Comparison of ENCODE assay signal across 18 mouse cellular contexts in genomic region chr16:45893796-45894195, GRCm38 (mm10). TPM values are rescaled to one million over a fixed set of nuclear protein-coding genes. Genes with fewer than 3 reads are reported as not detected.
DNase-seq lines count a peak whose midpoint lies in the region; ATAC-seq and TF ChIP-seq lines count a peak whose summit lies in the region.
"Had no signal": no experiment of that assay in that cellular context is flagged by ENCODE, and none has a peak within 500 bp of the region (broad histone marks: within the 10 kb centered on the region; RNA-seq: fewer than 3 reads in every experiment).

No protein-coding gene starts in this region.

- WGBS in liver, adult 2 months: 22% methylated on average over 2 of the region's 2 CpGs
- WGBS in intestine, embryonic 16.5 days: 81% methylated on average over 2 of the region's 2 CpGs
- 89% methylated on average over 2 of the region's 2 CpGs for WGBS in forebrain, postnatal 0 days

- TF ChIP-seq POLR2A in liver, adult 2 months (IDR thresholded peaks at IDR 0.05; ENCODE audit: extremely low read depth, insufficient read depth, low read length): no peak

- DNase-seq in liver, adult 2 months (ENCODE audit: extremely low read depth, low read depth, low spot score): peak; percentile 95
- no peak for DNase-seq in liver
- DNase-seq in kidney, postnatal 10 days: peak; percentile 40
- peak; percentile 62 for DNase-seq in lung, postnatal 25 days (ENCODE audit: low spot score)
- no peak for DNase-seq in forebrain, postnatal 0 days
- DNase-seq in thymus, postnatal 10 days (ENCODE audit: low spot score in 2 of 2): no peak
- no peak for DNase-seq in urinary bladder, postnatal 10 days (ENCODE audit: low spot score)
- DNase-seq: adrenal gland, postnatal 25 days; gastrocnemius, adult 2 months; layer of hippocampus, postnatal 36 days; midbrain, embryonic 14.5 days had no signal

- H3K27me3 ChIP-seq in liver, adult 2 months (ENCODE audit: control insufficient read depth, insufficient read depth, low read length): no peaks in the 10 kb centered on the region
- H3K27me3 ChIP-seq in intestine, embryonic 16.5 days (replicated peaks; ENCODE audit: control insufficient read depth, insufficient read depth, low read length): no peaks in the 10 kb centered on the region
- H3K27me3 ChIP-seq in forebrain, postnatal 0 days (ENCODE audit: insufficient read depth, low read length): no peaks in the 10 kb centered on the region
- H3K27me3 ChIP-seq: CH12.LX; neural tube, embryonic 15.5 days; stomach, embryonic 15.5 days had no signal

- peaks cover 15% of the 10 kb centered on the region for H3K4me1 ChIP-seq in liver, adult 2 months (ENCODE audit: control insufficient read depth, insufficient read depth, low read length)
- peaks cover 6% of the 10 kb centered on the region for H3K4me1 ChIP-seq in intestine, embryonic 16.5 days (ENCODE audit: control insufficient read depth, insufficient read depth, low read length)
- no peaks in the 10 kb centered on the region for H3K4me1 ChIP-seq in forebrain, postnatal 0 days (ENCODE audit: insufficient read depth)
- H3K4me1 ChIP-seq: neural tube, embryonic 15.5 days; stomach, embryonic 15.5 days had no signal

- ATAC-seq in intestine, embryonic 16.5 days: peak; percentile 48; the same call in 1 of the 2 replicates
- ATAC-seq in forebrain, postnatal 0 days: no peak
- ATAC-seq: inflammation-experienced regulatory T-cells, adult 6 months had no signal

- H3K79me2 ChIP-seq in liver, adult 2 months (ENCODE audit: control insufficient read depth, insufficient read depth, low read length): 0 out of 2 replicates have a peak, but pooled peaks cover 2% of the 10 kb centered on the region

- H3K27ac ChIP-seq in liver, adult 2 months (replicated peaks; ENCODE audit: insufficient read depth, low read depth, low read length): peak overlapping the region; percentile 71
- no peak overlapping the region for H3K27ac ChIP-seq in intestine, embryonic 16.5 days (ENCODE audit: low read length)
- no peak overlapping the region for H3K27ac ChIP-seq in forebrain, postnatal 0 days (ENCODE audit: low read depth, low read length)
- H3K27ac ChIP-seq: gastrocnemius, adult 2 months; liver, embryonic 14.5 days; neural tube, embryonic 15.5 days had no signal

- no peak overlapping the region for H3K4me3 ChIP-seq in liver, adult 2 months (ENCODE audit: insufficient read depth, low read depth, low read length)
- no peak overlapping the region for H3K4me3 ChIP-seq in intestine, embryonic 16.5 days (ENCODE audit: low read length)
- H3K4me3 ChIP-seq in forebrain, postnatal 0 days (ENCODE audit: low read depth, low read length): no peak overlapping the region
- H3K4me3 ChIP-seq: forebrain, embryonic 10.5 days; gastrocnemius, adult 2 months; neural tube, embryonic 15.5 days; stomach, embryonic 15.5 days had no signal

- no peaks in the 10 kb centered on the region for H3K9me3 ChIP-seq in intestine, embryonic 16.5 days (ENCODE audit: control insufficient read depth, low read length)
- no peaks in the 10 kb centered on the region for H3K9me3 ChIP-seq in forebrain, postnatal 0 days (ENCODE audit: low read length)
- H3K9me3 ChIP-seq: forebrain, embryonic 10.5 days; neural tube, embryonic 15.5 days; stomach, embryonic 15.5 days had no signal

- no peak overlapping the region for H3K4me2 ChIP-seq in intestine, embryonic 16.5 days (ENCODE audit: low read depth, low read length)
- no peak overlapping the region for H3K4me2 ChIP-seq in forebrain, postnatal 0 days (ENCODE audit: low read depth)
- H3K4me2 ChIP-seq: neural tube, embryonic 15.5 days; stomach, embryonic 15.5 days had no signal

- no peak for TF ChIP-seq CTCF in liver, adult 2 months (IDR thresholded peaks at IDR 0.05; ENCODE audit: low read depth, low read length)
- no peak for TF ChIP-seq CTCF in forebrain, postnatal 0 days (IDR thresholded peaks at IDR 0.05; ENCODE audit: low read depth)

- H3K36me3 ChIP-seq in liver, adult 2 months (ENCODE audit: control insufficient read depth, insufficient read depth, low read length): no peaks in the 10 kb centered on the region
- no peaks in the 10 kb centered on the region for H3K36me3 ChIP-seq in intestine, embryonic 16.5 days (ENCODE audit: control insufficient read depth, insufficient read depth, low read length)
- H3K36me3 ChIP-seq in forebrain, postnatal 0 days (ENCODE audit: insufficient read depth): no peaks in the 10 kb centered on the region
- H3K36me3 ChIP-seq: forebrain, embryonic 10.5 days; neural tube, embryonic 15.5 days; stomach, embryonic 15.5 days had no signal

- no peak overlapping the region for H3K9ac ChIP-seq in liver, adult 2 months (ENCODE audit: low read depth, low read length)
- no peak overlapping the region for H3K9ac ChIP-seq in intestine, embryonic 16.5 days (ENCODE audit: low read depth, low read length)
- H3K9ac ChIP-seq in forebrain, postnatal 0 days: no peak overlapping the region
- H3K9ac ChIP-seq: liver, embryonic 14.5 days; neural tube, embryonic 15.5 days; stomach, embryonic 15.5 days had no signal

RNA-seq across cellular contexts. Expression of gene Phldb2, which starts 59.6 kb away (rescaled TPM):
- total RNA-seq in liver, adult 2 months (2014; rRNA removed): 51.2 and 58.3 TPM in 2 replicates
- polyA plus RNA-seq in liver, adult 2 months (2012; rRNA removed): 19.1 and 20.0 TPM in 2 replicates
- 19.8 and 20.7 TPM in 2 replicates for polyA plus RNA-seq in intestine, embryonic 16.5 days (2015; fragmentation: Nextera tagmentation; extraction: Ambion mirVana)
- 6.0 and 25.2 TPM in 2 replicates for total RNA-seq in forebrain, postnatal 0 days (2014; rRNA removed)
- 3.1 and 4.2 TPM in 2 replicates for polyA plus RNA-seq in forebrain, postnatal 0 days (2015; fragmentation: Nextera tagmentation; extraction: Ambion mirVana)
- total RNA-seq: CH12.LX had no signal

Comparison
In these comparisons a context has a peak if more than half of its experiments do, and no peak if none do; other contexts are left out.
1. DNase-seq: peak in liver, adult 2 months (single experiment), kidney, postnatal 10 days (single experiment) and lung, postnatal 25 days (single experiment); none in liver (single experiment), forebrain, postnatal 0 days (single experiment), thymus, postnatal 10 days (0 of 2) and urinary bladder, postnatal 10 days (single experiment).